Mouse (Mus musculus) liver, adult 10 weeks (tissue): Measurements from ENCODE around the gene Adh6b. TPM values are rescaled to one million over a fixed set of nuclear protein-coding genes. Genes with fewer than 3 reads are reported as not detected.

Experiments
- polyA plus RNA-seq: library from polyadenylated mRNA; stranded (reverse); fragments of 350-450 nt; fragmentation: Illumina TruSeq; extraction: RNeasy Lipid Tissue Mini Kit (QIAGEN cat#74804); gene quantifications from one replicate; pipeline ENCODE4 v1.2.3, GENCODE M21; 2014; ENCODE audit warnings: low read depth, low replicate concordance

The Adh6b gene
- polyA plus RNA-seq: not detected

DNA sequence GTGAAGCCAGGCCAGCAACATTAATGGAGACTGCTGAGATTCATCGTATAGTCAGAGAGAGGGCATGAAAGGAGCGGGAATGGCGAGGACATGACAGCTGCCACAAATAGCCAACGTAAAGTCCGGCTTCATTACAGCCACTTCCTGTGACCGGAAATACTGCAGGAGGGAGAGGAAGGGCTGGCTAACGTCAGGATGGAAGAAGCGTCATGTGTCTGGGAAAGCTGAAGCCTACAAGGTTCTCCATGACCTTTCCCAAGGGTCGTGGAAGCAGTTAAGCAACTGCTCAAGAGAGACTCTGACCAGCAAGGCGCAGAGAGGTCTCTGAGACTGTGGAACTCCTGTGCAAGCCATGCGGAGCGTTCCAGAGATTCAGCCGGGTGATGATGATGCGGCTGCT is at the start of gene Adh6b:
TSS of gene Adh6b (plus strand) at position 305 of the 400 bp plus-strand sequence.

DNA sequence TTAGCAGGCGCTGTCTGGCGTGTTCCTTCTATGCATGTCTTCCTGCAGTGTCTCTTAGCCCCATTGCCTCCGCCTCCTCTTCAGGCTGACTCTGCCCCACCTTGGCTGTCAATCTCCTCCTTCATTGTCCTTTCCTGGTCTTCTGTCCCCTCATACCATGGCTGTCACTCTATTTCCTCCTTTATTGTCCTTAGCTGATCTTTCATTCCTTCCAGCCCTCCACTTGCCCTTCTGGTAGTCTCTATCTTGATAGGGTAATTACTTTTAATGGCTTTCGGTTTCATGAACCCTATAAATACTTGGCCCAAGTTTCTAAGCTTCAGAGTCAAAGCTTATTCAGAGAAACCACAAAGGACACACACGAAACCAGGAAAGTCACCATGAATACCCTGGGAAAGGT is 28.6 kb upstream of the Adh6b start, which contains the start of gene Adh6a:
TSS of gene Adh6a (plus strand) at position 322 of the 400 bp plus-strand sequence.

Other genes starting within 250 kb of the Adh6b start
- gene Trmt10a, start 198.3 kb upstream of the Adh6b start, polyA plus RNA-seq: 5.7 TPM
- gene Mttp, start 196.8 kb upstream of the Adh6b start, polyA plus RNA-seq: 196 TPM
- not detected for gene 4930579F01Rik, start 147.9 kb upstream of the Adh6b start, polyA plus RNA-seq
- 3.2 TPM for gene Adh7, start 124.0 kb upstream of the Adh6b start, polyA plus RNA-seq
- 1,165 TPM for gene Adh1, start 80.8 kb upstream of the Adh6b start, polyA plus RNA-seq
- gene Adh6a, start 28.5 kb upstream of the Adh6b start, polyA plus RNA-seq: not detected
- gene Adh4, start 73.7 kb downstream of the Adh6b start, polyA plus RNA-seq: 279 TPM
- gene Adh5, start 101.3 kb downstream of the Adh6b start, polyA plus RNA-seq: 467 TPM
- gene Metap1, start 147.7 kb downstream of the Adh6b start, polyA plus RNA-seq: 32.9 TPM
- 110 TPM for gene Eif4e, start 184.4 kb downstream of the Adh6b start, polyA plus RNA-seq